Mouse (Mus musculus) liver, embryonic 12.5 days (tissue): ENCODE results near the gene Usp37. TPM values are rescaled to one million over a fixed set of nuclear protein-coding genes. Genes with fewer than 3 reads are reported as not detected.

Experiments
- ATAC-seq: fragments of 200-750 bp; cut with Nextera tagmentation; 2 replicates; pipeline ENCODE4 v1.8.0; 2017; ENCODE audit warnings: moderate number of reproducible peaks, mild to moderate bottlenecking, moderate library complexity
- H3K27ac ChIP-seq: fragments of 300-500 bp; sonication (generic); 2 replicates; pipeline ENCODE4 v1.5.1; 2016; ENCODE audit warnings: mild to moderate bottlenecking
- H3K27me3 ChIP-seq: fragments of 300-500 bp; sonication (generic); replicated peaks from 2 replicates; pipeline ENCODE4 v1.6.1; 2016; ENCODE audit warnings: mild to moderate bottlenecking, moderate library complexity
- H3K36me3 ChIP-seq: fragments of 300-500 bp; sonication (generic); 2 replicates; pipeline ENCODE4 v1.6.1; 2016; ENCODE audit warnings: mild to moderate bottlenecking, moderate library complexity
- H3K4me1 ChIP-seq: fragments of 300-500 bp; sonication (generic); 2 replicates; pipeline ENCODE4 v1.6.1; 2016
- H3K4me2 ChIP-seq: fragments of 300-500 bp; sonication (generic); 2 replicates; pipeline ENCODE4 v1.6.1; 2016; ENCODE audit warnings: mild to moderate bottlenecking, moderate library complexity
- H3K4me3 ChIP-seq: fragments of 300-500 bp; sonication (generic); 2 replicates; pipeline ENCODE4 v1.5.1; 2016; ENCODE audit warnings: mild to moderate bottlenecking, moderate library complexity
- H3K9ac ChIP-seq: fragments of 300-500 bp; sonication (generic); 2 replicates; pipeline ENCODE4 v1.6.1; 2016; ENCODE audit warnings: mild to moderate bottlenecking, moderate library complexity
- H3K9me3 ChIP-seq: fragments of 300-500 bp; sonication (generic); replicated peaks from 2 replicates; pipeline ENCODE4 v1.6.1; 2016; ENCODE audit warnings: mild to moderate bottlenecking, moderate library complexity
- WGBS: fragments of 180-500 bp; shearing (Covaris S2); methylation state at CpG from one replicate; pipeline ENCODE4 v1.1.7; 2016; ENCODE audit not compliant: insufficient replicate concordance; 5-methylcytosine and 5-hydroxymethylcytosine counted together
- microRNA counts: library from miRNA; unstranded; fragments of <30 nt; microRNA quantifications from one replicate; lab custom pipeline; 2017
- microRNA-seq: library from miRNA; unstranded; fragments of <30 nt; microRNA quantifications from one replicate; pipeline ENCODE4, GENCODE M21; 2017
- polyA plus RNA-seq: library from polyadenylated mRNA; unstranded; fragments of >200 nt; fragmentation: Nextera tagmentation; extraction: Ambion mirVana; gene quantifications from 2 replicates; pipeline ENCODE4 v1.2.1, GENCODE M21; 2016

Gene Usp37
- polyA plus RNA-seq, 1 experiment from 2014 or later: 19.2 TPM

GRCm38 (mm10) chr1:74386363-74386713, 157.7 kb downstream of the Usp37 start:
- no peaks in the 10 kb centered on the region for H3K9me3 ChIP-seq
- H3K4me2 ChIP-seq: peak overlapping the region; percentile 70
- 52% methylated on average over 7 of the region's 10 CpGs for WGBS
- H3K27me3 ChIP-seq: no peaks in the 10 kb centered on the region
- H3K36me3 ChIP-seq: no peaks in the 10 kb centered on the region
- peak overlapping the region; percentile 71 for H3K4me3 ChIP-seq
- no peak for ATAC-seq
- H3K27ac ChIP-seq: peak overlapping the region; percentile 91
- peak overlapping the region; percentile 79 for H3K9ac ChIP-seq
- peaks cover 81% of the 10 kb centered on the region for H3K4me1 ChIP-seq

GRCm38 (mm10) chr1:74385531-74385930, 158.6 kb downstream of the Usp37 start:
- Histone ChIP-seq H3K4me1 (peaks cover 77% of the 10 kb centered on the region), H3K27ac (no peak overlapping the region), H3K36me3 (no peaks in the 10 kb centered on the region), H3K9ac (0 out of 2 replicates have a peak overlapping the region, but pooled peaks have one; percentile 30), H3K4me3 (no peak overlapping the region), H3K9me3 (no peaks in the 10 kb centered on the region), H3K4me2 (no peak overlapping the region), H3K27me3 (no peaks in the 10 kb centered on the region)
- ATAC-seq: no peak
- WGBS: 78% methylated on average over 8 of the region's 8 CpGs

MicroRNAs encoded within 50 kb of the gene (microRNA counts, 519-probe panel; counts per million panel counts)
- 2,753 counts per million, percentile 72 among the panel's probes with 10 or more counts for microRNA mmu-miR-26b (lab: Ali Mortazavi, UCI)

Small RNAs within 50 kb of the gene (microRNA-seq; reads per million reads assigned to microRNA genes)
- gene Gm25035 (not detected), gene Mir26b (47,394 reads per million, percentile 99 among the genes with 10 or more reads in this experiment)

Other genes with a start within 250 kb of the Usp37 start
- gene Tmbim1, start 238.7 kb downstream of the Usp37 start, polyA plus RNA-seq: 17.5 and 18.6 TPM in 2 replicates
- gene Catip, start 182.2 kb downstream of the Usp37 start, polyA plus RNA-seq: 0.11 and 0.14 TPM in 2 replicates
- gene Slc11a1, start 169.1 kb downstream of the Usp37 start, polyA plus RNA-seq: 8.6 and 9.0 TPM in 2 replicates
- 42.0 and 42.4 TPM in 2 replicates for gene Ctdsp1, start 152.8 kb downstream of the Usp37 start, polyA plus RNA-seq
- 0.81 and 0.93 TPM in 2 replicates for gene Vil1, start 134.9 kb downstream of the Usp37 start, polyA plus RNA-seq
- gene Cnot9, start 38.2 kb downstream of the Usp37 start, polyA plus RNA-seq: 51.6 and 52.4 TPM in 2 replicates
- 0.12 and 0.14 TPM in 2 replicates for gene Plcd4, start 1.4 kb downstream of the Usp37 start, polyA plus RNA-seq
- gene Zfp142, start 44.0 kb upstream of the Usp37 start, polyA plus RNA-seq: 3.8 and 3.9 TPM in 2 replicates
- gene Bcs1l, start 44.0 kb upstream of the Usp37 start, polyA plus RNA-seq: 16.2 and 16.3 TPM in 2 replicates
- gene Rnf25, start 57.1 kb upstream of the Usp37 start, polyA plus RNA-seq: 14.7 and 15.9 TPM in 2 replicates
- gene Stk36, start 57.2 kb upstream of the Usp37 start, polyA plus RNA-seq: 0.75 and 1.2 TPM in 2 replicates
- 15.4 and 17.8 TPM in 2 replicates for gene Ttll4, start 117.5 kb upstream of the Usp37 start, polyA plus RNA-seq
- gene Cyp27a1, start 169.3 kb upstream of the Usp37 start, polyA plus RNA-seq: 2.3 and 2.8 TPM in 2 replicates
- gene Prkag3, start 204.9 kb upstream of the Usp37 start, polyA plus RNA-seq: 0.13 TPM in 1 of 2 replicates, not detected in the other
- 0.13 and 0.86 TPM in 2 replicates for gene Wnt6, start 227.6 kb upstream of the Usp37 start, polyA plus RNA-seq
- gene Wnt10a, start 247.2 kb upstream of the Usp37 start, polyA plus RNA-seq: not detected in 2 replicates